Mouse (Mus musculus): Measurements from ENCODE around the gene Aurka.

The Aurka gene

DNA sequence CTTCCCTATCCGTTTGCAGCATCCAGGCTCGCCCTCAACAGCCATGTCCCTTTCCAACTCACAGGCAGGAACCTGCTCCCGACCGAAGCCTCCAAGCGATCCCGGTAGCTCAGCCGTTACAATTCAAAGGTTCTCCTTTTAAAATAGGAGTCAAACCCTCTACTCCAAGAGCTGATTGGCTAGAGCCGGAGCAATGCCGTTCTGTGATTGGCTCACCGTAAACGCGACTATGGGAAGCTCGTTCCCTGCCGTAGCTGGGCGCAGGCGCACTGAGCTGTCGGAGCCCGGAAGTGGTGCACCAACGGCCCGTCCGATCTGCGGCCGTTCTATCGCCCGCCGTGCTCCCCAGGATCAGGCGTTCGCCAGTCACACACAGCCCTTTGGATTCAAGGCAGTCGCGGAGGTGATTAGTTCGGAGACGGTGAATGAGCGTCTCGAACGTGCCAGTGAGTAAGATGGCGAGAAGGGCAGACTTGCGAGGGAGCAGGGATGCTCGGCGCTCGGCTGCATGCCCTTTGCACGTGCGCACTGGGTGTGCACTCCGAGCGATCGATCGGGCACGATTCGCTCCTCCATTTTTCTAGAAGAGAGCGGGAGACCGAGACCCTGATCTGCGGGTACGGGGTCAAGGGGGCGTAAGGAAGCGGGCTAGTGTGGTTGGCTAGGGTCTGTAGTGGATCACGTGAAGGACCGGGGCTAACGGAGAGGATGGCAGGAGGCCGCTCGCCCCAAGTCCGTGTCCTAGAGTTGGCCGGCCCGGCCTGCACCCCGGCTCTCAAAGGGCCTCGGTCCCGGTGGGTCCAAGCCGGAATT, at the start of gene Aurka, which contains the start of gene Cstf1:
Aurka (minus strand) TSS at position 125 of the 813 bp plus-strand sequence.
Cstf1 (plus strand) TSS at position 271 of the 813 bp plus-strand sequence.
- peak; percentile 90 for DNase-seq (ENCODE audit: low read depth, low spot score)

DNA sequence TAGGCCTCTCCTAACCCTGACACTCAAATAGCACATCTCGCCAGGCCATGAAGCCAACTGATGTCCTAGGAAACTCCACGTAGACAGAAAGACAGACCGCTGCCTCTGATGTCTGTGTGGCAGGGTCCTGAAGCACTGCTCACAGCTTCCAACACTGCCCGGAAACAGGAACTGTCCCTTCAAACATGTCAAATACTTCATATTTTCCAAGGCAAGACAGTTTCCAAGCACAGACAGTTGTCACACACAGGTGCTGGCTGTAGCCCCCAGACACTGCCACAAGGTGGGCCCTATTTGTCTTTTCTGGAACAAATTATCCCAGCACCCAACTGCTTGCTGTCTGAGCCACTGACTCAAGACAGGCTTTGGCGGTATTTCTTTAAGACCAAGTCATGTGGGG, 47.9 kb upstream of the Aurka start:
- no peak for DNase-seq (ENCODE audit: low read depth, low spot score)

DNA sequence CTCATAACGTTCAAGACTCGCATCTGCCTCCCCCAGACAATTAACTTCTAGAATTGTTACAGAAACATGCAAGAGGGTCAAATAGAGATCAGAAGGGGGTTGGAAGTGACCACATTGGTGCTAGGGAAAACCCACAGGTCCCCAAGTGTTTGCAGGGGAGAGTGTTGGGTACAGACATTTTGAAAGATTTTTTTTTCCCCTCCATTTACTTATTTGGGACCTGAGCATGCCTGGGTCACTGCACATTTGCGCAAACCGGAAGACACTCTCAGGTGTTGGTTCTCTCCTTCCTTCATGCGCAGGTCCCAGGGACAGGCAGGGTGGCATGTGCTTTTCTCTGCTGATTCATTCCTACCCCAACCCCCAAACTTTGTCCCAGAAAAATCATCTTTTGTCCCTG, 46.5 kb upstream of the Aurka start:
- DNase-seq (ENCODE audit: low read depth, low spot score), result no peak

DNA sequence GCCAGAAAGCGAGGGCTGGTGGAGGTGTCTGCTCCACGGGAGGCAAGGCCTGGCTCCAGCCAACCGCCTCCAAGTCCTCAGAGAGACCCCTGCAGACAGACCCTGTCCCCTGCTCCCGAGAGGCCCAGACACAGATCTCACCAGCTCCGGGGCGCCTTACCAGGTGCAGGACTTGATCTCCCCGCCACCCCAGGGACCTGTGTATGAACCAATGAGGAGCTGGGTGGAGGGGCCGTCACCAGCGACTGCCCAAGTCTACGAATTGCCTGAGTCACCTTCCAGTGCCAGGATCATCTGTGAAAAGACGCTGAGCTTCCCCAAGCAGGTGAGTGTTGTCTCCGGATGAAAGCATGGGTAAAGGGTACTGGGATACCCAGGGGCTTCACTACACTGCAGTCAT, 45.9 kb upstream of the Aurka start:
- no peak for DNase-seq (ENCODE audit: low read depth, low spot score)

DNA sequence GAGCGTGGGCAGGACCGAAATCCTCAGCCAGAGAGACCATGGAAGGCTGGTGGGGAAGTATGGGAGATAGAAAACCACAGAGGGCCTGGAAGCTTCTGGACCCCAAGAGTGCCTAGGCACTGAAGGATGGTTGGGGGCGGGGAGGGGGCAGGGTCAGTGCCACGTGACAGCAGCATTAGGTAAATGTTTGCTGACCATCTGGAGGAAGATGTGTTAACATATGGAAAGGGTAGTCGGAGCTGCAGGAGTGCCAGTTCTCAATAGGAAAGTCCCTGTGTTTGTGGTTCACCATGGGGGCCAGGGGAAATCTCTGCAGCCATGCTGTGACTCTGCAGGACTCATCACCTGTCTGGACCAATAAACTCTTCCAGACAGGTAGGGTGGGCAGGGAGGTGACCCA, 43.6 kb upstream of the Aurka start:
- DNase-seq (ENCODE audit: low read depth, low spot score), result no peak

DNA sequence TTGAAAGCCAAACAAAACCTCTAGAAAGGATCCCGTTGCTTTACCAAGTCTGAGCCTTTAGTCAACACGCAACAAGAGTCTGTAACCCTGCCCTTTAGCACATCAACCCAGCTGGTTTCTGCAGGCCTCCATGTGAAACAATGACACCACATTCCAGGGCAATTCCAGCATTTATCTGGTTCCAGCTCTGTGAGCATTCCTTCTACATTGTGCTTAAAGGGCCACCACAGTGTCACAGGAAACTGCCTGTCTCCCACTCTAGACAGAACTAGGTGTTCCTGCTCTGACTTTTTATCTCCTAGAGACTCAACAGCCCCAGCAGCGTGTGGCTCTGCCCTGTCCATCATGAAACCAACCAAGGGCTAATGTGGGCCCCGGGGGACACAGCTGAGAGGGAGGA, 42.9 kb upstream of the Aurka start:
- no peak for DNase-seq (ENCODE audit: low read depth, low spot score)

DNA sequence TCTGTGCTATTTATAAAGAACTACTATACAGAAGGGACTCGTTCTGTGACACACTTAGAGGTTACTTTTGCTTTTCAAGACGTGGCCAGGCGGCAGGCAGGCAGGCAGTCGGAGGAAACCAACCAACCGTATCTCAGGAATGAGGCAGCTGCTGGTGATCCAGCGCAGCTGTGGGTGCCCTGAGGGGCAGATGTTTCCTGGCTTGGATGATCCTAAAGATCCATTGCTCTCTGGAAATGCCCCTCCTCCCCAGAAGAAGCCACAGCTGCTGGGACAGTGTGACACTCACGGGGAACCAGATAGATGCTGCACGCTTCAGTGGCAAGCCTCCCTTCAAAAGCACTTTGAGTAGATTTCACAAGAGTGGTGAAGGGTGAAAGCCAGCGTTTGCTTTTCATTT, 42.1 kb upstream of the Aurka start:
- DNase-seq (ENCODE audit: low read depth, low spot score), result peak; percentile 26

DNA sequence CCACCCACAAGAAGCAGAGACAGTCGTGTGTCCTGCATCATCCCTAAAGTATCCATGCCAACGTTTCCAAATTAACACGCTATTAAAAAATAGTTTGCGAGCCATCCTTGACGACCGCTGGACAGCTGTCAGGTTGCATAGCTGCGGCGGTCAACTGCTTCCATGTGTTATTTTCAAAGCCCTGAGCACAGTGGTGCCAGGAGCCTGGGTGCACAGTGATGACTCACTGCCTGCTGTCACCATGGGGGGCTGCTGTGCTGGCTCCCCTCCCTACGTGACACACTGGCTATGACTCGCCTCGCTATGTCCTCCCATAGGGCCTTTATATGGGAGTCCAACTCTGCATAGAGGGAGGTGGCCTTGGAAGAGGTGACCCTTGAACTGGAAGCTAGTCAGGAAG, 40.8 kb upstream of the Aurka start:
- no peak for DNase-seq (ENCODE audit: low read depth, low spot score)

DNA sequence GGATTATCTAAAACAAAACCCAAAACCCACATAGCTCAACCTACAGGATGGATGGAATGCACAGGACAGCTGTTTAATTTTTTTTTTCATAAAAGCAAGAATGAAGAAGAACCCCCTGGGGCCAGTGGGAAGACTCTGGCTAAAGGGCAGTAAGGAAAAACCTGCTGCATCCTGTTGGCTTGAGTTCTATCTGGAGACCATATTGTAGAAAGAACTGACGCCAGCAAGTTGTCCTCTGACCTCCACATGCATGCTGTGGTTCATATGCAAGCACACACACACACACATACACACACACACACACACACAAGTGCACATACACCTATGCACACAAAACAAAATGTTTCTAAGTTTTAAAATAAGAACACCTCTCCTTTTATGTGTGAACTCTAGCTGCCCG, 40.4 kb upstream of the Aurka start:
- no peak for DNase-seq (ENCODE audit: low read depth, low spot score)

DNA sequence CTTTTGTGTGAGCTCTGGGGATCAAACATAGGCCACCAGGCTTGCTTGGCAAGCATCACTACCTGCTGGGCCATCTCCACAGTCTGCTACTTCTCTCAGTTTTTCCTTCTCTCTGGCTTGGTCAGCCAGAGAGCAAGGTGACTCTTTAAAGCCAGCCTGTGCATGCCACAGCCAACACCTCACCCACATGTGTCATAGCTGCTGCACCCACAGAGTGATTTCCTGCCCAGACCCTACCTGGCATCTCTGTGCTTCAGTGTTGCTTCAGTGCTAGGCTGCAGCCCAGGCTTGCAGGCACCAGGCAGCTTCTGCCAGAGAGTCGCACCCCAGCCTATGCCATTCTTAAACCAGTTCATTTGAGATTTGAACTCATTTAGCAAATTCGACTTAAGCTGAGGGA, 37.2 kb upstream of the Aurka start:
- no peak for DNase-seq (ENCODE audit: low read depth, low spot score)

DNA sequence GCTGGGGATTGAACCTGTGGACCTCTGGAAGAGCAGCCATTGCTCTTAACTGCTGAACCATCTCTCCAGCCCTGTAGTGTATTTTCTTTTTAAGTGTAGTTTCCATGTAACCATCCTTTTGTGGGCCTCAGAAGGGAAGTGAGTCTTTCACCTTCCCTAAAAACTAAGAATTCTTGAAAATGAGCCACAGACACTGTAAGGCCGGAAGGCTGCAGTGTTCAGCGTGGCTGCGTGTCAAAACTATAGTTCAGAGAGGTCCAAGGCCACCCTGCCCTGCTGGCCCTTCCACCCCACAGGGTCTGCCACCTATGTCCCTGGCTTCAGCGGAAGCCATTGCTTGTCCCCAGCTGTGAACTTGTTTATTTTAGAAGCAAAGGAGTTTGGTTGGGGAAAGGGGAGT, 35.8 kb upstream of the Aurka start:
- DNase-seq (ENCODE audit: low read depth, low spot score), result no peak

DNA sequence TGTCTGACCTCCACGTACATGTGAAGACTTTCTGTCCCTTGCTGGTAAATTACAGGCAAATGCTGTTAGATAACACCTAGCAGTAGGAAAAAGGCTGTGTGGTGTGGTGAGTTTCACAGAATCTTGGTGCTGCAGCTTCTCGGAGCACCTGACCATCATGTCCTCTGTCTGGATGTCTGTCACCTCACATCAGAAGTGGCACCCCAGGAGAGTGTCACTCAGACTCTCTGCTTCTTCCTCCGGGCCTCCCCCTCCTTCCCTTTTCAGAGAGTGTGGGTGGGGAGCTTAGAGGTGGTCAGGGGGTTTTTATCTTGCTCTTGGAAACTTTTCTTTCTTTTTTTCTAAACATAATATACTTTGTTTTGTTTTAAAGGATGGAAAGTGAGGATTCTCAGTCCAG, 34.7 kb upstream of the Aurka start:
- DNase-seq (ENCODE audit: low read depth, low spot score), result no peak

DNA sequence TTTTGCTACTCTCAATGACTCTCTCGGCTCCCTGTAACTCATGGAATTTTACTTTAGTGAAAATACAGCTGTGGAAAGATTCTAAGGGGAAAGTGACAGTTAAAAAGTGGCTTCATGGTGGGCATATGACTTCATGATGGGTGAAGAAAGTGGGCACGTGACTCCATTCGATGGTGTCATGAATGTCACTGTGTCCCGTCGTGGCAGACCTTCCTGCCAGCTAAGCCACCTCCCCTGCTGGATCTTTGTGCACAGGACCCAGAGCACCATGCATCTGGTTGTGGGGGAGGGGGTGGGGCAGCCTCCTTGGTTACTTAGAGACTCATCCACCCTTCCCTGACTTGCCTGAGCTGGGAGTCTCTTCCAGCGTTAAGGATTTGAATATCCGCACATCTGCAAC, 33.9 kb upstream of the Aurka start:
- no peak for DNase-seq (ENCODE audit: low read depth, low spot score)

DNA sequence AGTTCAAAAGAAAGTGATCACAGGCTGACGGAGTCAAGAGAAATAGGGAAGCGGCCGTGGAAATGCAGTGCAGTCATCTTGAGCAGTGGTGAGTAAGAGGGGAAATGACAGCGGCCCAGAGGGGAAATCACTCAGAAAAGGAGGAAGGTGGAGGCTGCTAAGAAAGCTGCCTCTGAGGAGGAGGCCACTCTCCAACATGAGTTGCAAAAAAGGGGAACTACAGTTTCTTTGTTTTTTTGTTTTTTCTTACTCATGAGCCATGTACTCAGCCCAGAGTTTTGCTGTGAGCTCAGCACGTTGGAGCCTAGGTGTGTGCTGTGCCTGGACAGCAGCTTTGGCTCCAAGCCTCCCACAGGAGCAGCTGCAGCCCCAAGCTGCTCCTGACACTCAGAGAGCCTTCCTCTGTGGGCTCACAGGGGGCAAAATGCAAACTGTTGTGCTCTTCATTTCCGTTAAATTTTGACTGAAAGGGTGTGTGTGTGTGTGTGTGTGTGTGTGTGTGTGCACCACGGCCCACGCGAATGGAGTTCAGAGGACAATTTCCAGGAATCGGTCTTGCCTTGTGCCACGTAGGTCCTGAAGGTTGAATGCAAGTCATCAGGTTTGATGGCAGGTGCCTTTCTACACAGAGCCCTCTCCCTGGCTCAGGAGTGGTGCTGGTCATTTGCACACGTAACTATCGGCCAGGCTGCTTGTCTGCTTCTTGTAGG, 30.9 kb upstream of the Aurka start:
- no peak for DNase-seq (ENCODE audit: low read depth, low spot score)

DNA sequence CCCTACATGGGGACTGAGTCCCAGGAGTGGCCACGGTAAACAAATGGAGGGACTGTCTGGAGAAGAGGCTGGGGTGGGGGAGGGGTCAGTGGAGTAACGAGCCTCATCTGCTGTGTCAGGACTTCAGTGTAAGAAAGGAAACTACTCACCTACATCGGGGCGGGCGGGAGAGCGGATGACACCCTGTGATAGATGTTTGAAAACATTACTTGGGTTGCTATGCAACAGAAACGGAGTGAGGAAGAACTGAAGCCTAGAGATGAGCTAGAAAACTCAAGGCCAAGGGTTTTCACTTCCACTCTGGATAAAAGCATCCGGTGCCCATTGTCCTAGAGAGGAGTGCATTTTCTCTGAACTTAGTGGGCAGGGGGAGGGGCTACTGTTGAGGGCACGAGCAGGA, 29.6 kb upstream of the Aurka start:
- no peak for DNase-seq (ENCODE audit: low read depth, low spot score)

DNA sequence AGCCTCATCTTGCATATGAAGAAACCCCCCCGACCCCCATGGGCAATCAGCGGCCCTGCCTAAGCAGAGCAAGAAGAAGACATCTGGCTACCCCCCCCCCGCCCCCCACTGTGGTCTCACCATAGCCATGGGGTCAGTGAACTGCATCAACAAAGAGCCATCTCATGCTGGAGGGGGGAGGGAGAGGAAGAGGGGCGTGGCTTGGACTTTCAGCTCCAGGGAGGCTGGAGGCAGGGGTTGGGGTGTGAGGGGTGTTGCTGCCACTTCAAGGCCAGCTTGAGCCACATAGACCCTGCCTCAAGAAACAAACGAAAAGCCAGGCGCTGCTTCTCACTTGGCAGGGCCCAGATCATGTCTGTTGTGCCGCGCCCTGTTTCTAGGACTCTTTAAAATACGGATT, 25.6 kb upstream of the Aurka start:
- DNase-seq (ENCODE audit: low read depth, low spot score), result no peak

DNA sequence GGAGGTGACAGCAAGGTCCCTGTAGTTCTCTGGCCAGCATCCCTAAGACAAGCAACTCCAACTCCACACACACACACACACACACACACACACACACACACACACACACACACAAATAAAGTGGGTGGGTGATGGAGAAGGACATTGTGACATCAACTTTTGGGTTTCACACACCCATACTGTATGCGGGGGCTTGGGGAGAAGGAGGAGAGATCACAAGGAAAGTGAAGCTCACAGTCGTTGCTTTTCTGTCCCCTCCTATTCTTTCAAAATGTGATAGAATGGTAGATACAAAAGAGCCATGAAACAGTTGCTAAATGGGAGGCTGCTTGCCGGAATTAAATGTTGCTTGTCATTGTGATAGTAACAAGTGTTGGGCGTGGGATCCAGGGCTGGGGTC, 24.3 kb upstream of the Aurka start:
- DNase-seq (ENCODE audit: low read depth, low spot score), result no peak

DNA sequence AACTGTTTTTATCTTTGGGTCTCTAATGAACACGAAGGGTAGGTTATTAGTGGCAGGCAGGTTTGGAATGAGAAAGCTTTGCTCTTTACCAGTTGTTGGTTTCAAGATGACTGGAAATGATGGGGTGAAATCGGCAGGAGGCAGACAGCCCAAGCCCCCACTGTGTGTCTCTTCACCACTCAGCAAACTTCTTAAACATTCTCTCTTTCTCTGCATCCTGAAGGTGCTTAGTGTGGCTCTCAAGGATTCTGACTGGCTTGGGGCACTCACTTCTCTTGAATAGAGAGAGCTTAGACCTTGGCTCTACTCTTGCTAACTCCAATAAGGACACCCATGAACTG, 23.7 kb upstream of the Aurka start:
- no peak for DNase-seq (ENCODE audit: low read depth, low spot score)

DNA sequence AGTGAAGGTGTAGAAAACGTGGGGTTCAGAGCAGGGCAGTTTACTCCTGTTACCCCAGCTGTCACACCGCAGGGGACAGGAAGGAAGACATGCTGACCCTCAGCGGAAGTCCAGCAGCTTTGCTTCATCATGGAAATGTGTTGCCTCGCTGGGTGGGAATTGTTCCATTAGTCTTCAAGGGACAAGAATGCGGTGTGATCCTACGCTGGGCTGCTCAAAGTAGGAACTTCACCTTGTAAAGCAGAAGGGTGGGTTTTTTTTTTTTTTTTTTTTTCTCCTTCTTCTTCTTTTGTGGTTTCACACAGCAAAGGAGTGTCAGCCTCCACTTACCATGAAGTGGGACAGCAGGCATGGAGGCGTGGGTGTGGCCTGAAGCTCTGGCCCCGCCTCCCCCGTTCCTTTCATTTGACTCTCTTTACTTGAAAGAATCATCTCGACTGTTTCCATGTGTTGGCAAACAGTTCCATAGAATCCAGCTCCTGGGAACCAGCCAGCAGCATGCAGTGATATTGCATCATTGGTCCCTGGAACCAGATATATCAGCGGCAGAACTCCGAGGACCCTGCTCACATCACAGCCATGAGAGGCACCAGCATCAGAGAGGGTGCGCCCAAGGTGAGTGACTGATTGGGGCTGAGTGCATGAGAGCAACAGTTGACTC, 23.2 kb upstream of the Aurka start, which contains the start of gene Cass4:
Cass4 (plus strand) TSS at position 404 of the 661 bp plus-strand sequence.
- DNase-seq (ENCODE audit: low read depth, low spot score), result no peak

DNA sequence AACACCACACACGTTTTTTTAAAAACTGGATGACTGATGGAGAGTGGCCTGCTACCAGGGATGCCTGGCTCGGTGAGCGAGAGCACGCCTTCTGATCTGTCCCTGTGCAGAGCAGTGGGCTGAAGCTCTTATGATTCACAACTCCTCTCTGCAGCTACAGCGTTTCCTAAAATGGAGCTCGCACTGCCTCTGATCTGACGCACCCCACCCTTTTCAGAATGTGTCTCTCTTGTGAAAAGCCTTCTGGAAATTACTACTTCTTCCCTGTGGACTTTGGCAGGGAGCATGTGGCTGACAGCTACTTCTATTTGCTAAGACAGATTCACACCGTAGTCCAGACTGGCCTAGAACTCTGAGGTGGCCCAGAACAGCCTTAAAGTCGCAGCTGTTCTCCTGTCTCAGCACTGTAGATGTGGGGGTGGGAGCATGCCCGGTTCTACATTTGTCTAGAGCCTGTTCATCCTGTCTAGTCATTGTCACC, 21.7 kb upstream of the Aurka start:
- DNase-seq (ENCODE audit: low read depth, low spot score), result no peak

DNA sequence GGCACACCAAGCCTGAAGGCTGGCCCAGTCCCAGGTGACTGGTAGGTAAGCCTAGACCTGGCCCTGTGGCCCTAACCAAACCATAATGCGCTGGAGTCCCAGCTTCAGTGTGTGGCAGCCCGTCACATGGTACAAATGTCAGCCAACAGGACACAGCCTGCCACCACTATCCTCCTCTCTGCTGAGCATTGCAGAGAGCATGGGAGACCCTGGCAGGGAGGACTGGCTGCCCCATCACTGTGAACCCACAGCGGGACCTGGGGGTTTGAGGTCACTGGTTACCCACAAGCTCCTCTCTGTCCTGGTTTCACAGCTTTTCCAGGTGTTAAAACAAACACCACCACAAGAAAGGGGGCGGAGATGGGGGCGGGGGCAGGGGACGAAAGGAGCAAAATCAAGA, 20.0 kb upstream of the Aurka start:
- no peak for DNase-seq (ENCODE audit: low read depth, low spot score)

DNA sequence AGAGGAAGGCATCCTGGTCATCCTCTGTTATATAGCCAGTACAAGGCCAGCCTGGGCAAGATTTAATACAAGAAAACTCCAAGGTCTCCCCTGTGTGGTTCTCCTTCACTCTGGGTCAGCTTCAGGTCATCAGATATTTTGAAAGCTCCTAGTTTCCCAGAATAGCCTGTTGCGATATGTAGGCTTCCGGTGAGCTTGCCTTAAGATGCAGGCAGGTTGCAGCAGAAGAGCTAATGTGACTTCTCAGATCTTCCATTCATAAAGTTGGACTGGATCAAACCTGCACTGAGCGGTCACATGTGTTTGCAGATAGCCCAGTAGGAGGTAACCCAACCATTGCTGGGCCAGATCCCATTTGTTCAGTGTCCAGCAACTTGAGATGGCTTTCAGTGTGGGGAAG, 14.4 kb upstream of the Aurka start:
- DNase-seq (ENCODE audit: low read depth, low spot score), result no peak

DNA sequence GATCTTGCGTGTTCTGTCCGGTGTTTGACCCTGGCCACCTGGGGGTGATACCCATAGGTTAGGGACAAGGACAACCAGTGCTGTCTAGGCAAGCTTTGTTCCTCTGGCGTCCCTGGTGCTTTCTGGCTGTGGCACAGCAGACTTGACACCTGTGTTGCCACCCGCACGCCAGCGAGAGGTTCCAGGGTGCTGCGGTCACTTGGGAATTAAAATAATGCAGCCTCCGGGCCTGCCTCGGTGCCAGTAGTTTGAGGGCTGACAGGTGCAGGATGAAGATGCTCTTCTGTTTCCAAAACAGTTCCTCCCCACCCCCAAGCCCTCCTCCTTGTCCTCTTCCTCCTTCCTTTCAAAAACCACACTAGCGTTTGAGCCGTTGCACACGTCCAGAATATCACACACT, 11.6 kb upstream of the Aurka start:
- no peak for DNase-seq (ENCODE audit: low read depth, low spot score)

Data from embryo, embryonic 11.5 days (tissue).